Mouse (Mus musculus) thymus, postnatal 0 days (tissue): ENCODE measurements at regions not wholly inside any gene's neighbourhood (a gene's known extent, or its start where the extent isn't known, plus 50 kb on each side); places are given as distances from the start of the nearest gene placed in this dataset.

ENCODE experiments used
- DNase-seq: peaks from one replicate; pipeline ENCODE4 v3.0.0-alpha.2; 2015; ENCODE audit warnings: low spot score

- DNase-seq: no peak
Measured at GRCm38 (mm10) chr15:60762071-60762470, 91.5 kb downstream of the Fam84b start.

GRCm38 (mm10) chr15:60760015-60760437, 93.6 kb downstream of the Fam84b start:
- peak; percentile 23 for DNase-seq

- DNase-seq: no peak
Measured at GRCm38 (mm10) chr15:60754246-60754645, 99.3 kb downstream of the Fam84b start.

GRCm38 (mm10) chr15:60739598-60739997, 114.0 kb downstream of the Fam84b start:
- no peak for DNase-seq

GRCm38 (mm10) chr15:60738258-60738657, 115.3 kb downstream of the Fam84b start:
- DNase-seq: no peak

GRCm38 (mm10) chr15:60732416-60732815, 121.2 kb downstream of the Fam84b start:
- DNase-seq: no peak

GRCm38 (mm10) chr15:60728754-60729153, 124.8 kb downstream of the Fam84b start:
- no peak for DNase-seq

- DNase-seq: no peak
Measured at GRCm38 (mm10) chr15:60728337-60728736, 125.2 kb downstream of the Fam84b start.

- DNase-seq: no peak
Measured at GRCm38 (mm10) chr15:60719332-60719731, 134.2 kb downstream of the Fam84b start.

- no peak for DNase-seq
Measured at GRCm38 (mm10) chr15:60708678-60709077, 144.9 kb downstream of the Fam84b start.

- DNase-seq: no peak
Measured at GRCm38 (mm10) chr15:60706009-60706408, 147.6 kb downstream of the Fam84b start.

GRCm38 (mm10) chr15:60701273-60701672, 152.3 kb downstream of the Fam84b start:
- no peak for DNase-seq

- no peak for DNase-seq
Measured at GRCm38 (mm10) chr15:60694746-60695145, 158.8 kb downstream of the Fam84b start.

- DNase-seq: peak; percentile 52
Measured at GRCm38 (mm10) chr15:60693751-60694500, 159.7 kb downstream of the Fam84b start.

GRCm38 (mm10) chr15:60692718-60693597, 160.6 kb downstream of the Fam84b start:
- no peak for DNase-seq

- no peak for DNase-seq
Measured at GRCm38 (mm10) chr15:60692149-60692548, 161.4 kb downstream of the Fam84b start.

GRCm38 (mm10) chr15:60677397-60677796, 176.2 kb downstream of the Fam84b start:
- no peak for DNase-seq

GRCm38 (mm10) chr15:60657572-60657971, 196.0 kb downstream of the Fam84b start:
- DNase-seq: no peak

- no peak for DNase-seq
Measured at GRCm38 (mm10) chr15:60655113-60655512, 198.5 kb downstream of the Fam84b start.

- DNase-seq: no peak
Measured at GRCm38 (mm10) chr15:60649252-60649651, 204.3 kb downstream of the Fam84b start.

GRCm38 (mm10) chr15:60641770-60642169, 211.8 kb downstream of the Fam84b start:
- DNase-seq: no peak

- no peak for DNase-seq
Measured at GRCm38 (mm10) chr15:60633457-60633850, 220.1 kb downstream of the Fam84b start.
